Mouse (Mus musculus) MEL (cell line): Measurements from ENCODE around the gene Chrna9. TPM values are rescaled to one million over a fixed set of nuclear protein-coding genes. Genes with fewer than 3 reads are reported as not detected.

Experiments used
- DNase-seq: peaks from one replicate; pipeline ENCODE4 v3.0.0; 2011; ENCODE audit warnings: low read depth, low spot score
- H3K27ac ChIP-seq: 2 replicates; pipeline ENCODE4 v1.5.1; 2012; ENCODE audit warnings: low read depth, mild to moderate bottlenecking, control low read depth, low read length, moderate library complexity; ENCODE audit not compliant: control insufficient read depth
- H3K27me3 ChIP-seq, 2 experiments: fragments of 150-350 bp in 1 of 2; sonication (generic) in 1 of 2; 2 replicates each; pipeline ENCODE4 v1.6.1; 2012; ENCODE audit warnings: low read length in 2 of 2, mild to moderate bottlenecking in 2 of 2, improper control_type of control experiment in 1 of 2, moderate library complexity in 1 of 2; ENCODE audit not compliant: insufficient read depth in 2 of 2, control insufficient read depth in 1 of 2
- H3K36me3 ChIP-seq, 2 experiments: 2 replicates each; pipeline ENCODE4 v1.6.1; 2012 to 2014; ENCODE audit warnings: low read length in 2 of 2, improper control_type of control experiment in 1 of 2, inconsistent platforms in 1 of 2, mild to moderate bottlenecking in 1 of 2; ENCODE audit not compliant: insufficient read depth in 2 of 2, control insufficient read depth in 1 of 2
- H3K4me1 ChIP-seq, 2 experiments: fragments of 150-350 bp in 1 of 2; sonication (generic) in 1 of 2; 2 replicates each; pipeline ENCODE4 v1.6.1; 2012; ENCODE audit warnings: low read length in 2 of 2, improper control_type of control experiment in 1 of 2, mild to moderate bottlenecking in 1 of 2; ENCODE audit not compliant: insufficient read depth in 2 of 2, control insufficient read depth in 1 of 2
- H3K4me3 ChIP-seq, 2 experiments: fragments of 150-350 bp in 1 of 2; sonication (generic) in 1 of 2; 2 replicates each; pipeline ENCODE4 v1.5.1; 2012; ENCODE audit warnings: low read depth in 2 of 2, low read length in 2 of 2, mild to moderate bottlenecking in 2 of 2, moderate library complexity in 2 of 2, control low read depth in 1 of 2, improper control_type of control experiment in 1 of 2; ENCODE audit not compliant: control insufficient read depth in 1 of 2, insufficient read depth in 1 of 2
- H3K79me2 ChIP-seq: 2 replicates; pipeline ENCODE4 v1.6.1; 2012; ENCODE audit warnings: mild to moderate bottlenecking, low read length, moderate library complexity; ENCODE audit not compliant: control insufficient read depth, poor library complexity, insufficient read depth
- H3K9ac ChIP-seq: 2 replicates; pipeline ENCODE4 v1.6.1; 2012; ENCODE audit warnings: low read depth, mild to moderate bottlenecking, control low read depth, low read length, moderate library complexity; ENCODE audit not compliant: control insufficient read depth, poor library complexity, severe bottlenecking
- H3K9me3 ChIP-seq: fragments of 150-350 bp; sonication (generic); replicated peaks from 2 replicates; pipeline ENCODE4 v1.6.1; 2012; ENCODE audit warnings: mild to moderate bottlenecking, low read length, improper control_type of control experiment, moderate library complexity; ENCODE audit not compliant: insufficient read depth
- CTCF ChIP-seq, 3 experiments: IDR thresholded peaks in 2 of 3; conservative IDR thresholded peaks in 1 of 3; 2 replicates each; pipeline ENCODE4 v1.5.1; 2011 to 2012; ENCODE audit warnings: low read length in 3 of 3, low read depth in 2 of 3, mild to moderate bottlenecking in 2 of 3, improper control_type of control experiment in 1 of 3, inconsistent platforms in 1 of 3, mixed read lengths in 1 of 3, moderate library complexity in 1 of 3; ENCODE audit not compliant: control insufficient read depth in 1 of 3, insufficient read depth in 1 of 3, poor library complexity in 1 of 3, severe bottlenecking in 1 of 3
- E2F4 ChIP-seq: IDR thresholded peaks from 2 replicates; pipeline ENCODE4 v1.6.1; 2011; ENCODE audit warnings: low read depth, low read length, improper control_type of control experiment, borderline replicate concordance
- EP300 ChIP-seq, 2 experiments: IDR thresholded peaks; 2 replicates each; pipeline ENCODE4 v1.6.1; 2011; ENCODE audit warnings: improper control_type of control experiment in 2 of 2, low read length in 2 of 2, low read depth in 1 of 2, mild to moderate bottlenecking in 1 of 2
- ETS1 ChIP-seq: IDR thresholded peaks from 2 replicates; pipeline ENCODE4 v1.6.1; 2012; ENCODE audit warnings: low read depth, mild to moderate bottlenecking, inconsistent platforms, low read length, improper control_type of control experiment, moderate library complexity
- GABPA ChIP-seq: IDR thresholded peaks from 2 replicates; pipeline ENCODE4 v1.6.1; 2012; ENCODE audit warnings: low read depth, mild to moderate bottlenecking, inconsistent platforms, low read length, improper control_type of control experiment, moderate library complexity
- HCFC1 ChIP-seq: IDR thresholded peaks from 2 replicates; pipeline ENCODE4 v1.6.1; 2012; ENCODE audit warnings: low read depth, mild to moderate bottlenecking, inconsistent platforms, low read length, improper control_type of control experiment, moderate library complexity
- JUND ChIP-seq: IDR thresholded peaks from 2 replicates; pipeline ENCODE4 v1.6.1; 2011; ENCODE audit warnings: low read depth, mild to moderate bottlenecking, improper control_type of control experiment, low read length
- KAT2A ChIP-seq: conservative IDR thresholded peaks from 2 replicates; pipeline ENCODE4 v1.6.1; 2012; ENCODE audit warnings: low read depth, low read length, improper control_type of control experiment, inconsistent platforms
- MAX ChIP-seq: IDR thresholded peaks from 2 replicates; pipeline ENCODE4 v1.6.1; 2011; ENCODE audit warnings: low read length, improper control_type of control experiment
- MAZ ChIP-seq: IDR thresholded peaks from 2 replicates; pipeline ENCODE4 v1.6.1; 2012; ENCODE audit warnings: low read depth, mild to moderate bottlenecking, inconsistent platforms, low read length, improper control_type of control experiment
- MEF2A ChIP-seq: IDR thresholded peaks from 2 replicates; pipeline ENCODE4 v1.6.1; 2014; ENCODE audit warnings: low read depth, mild to moderate bottlenecking, inconsistent platforms, low read length, improper control_type of control experiment; ENCODE audit not compliant: poor library complexity, insufficient replicate concordance, severe bottlenecking; ENCODE audit errors: extremely low read depth
- MYB ChIP-seq: IDR thresholded peaks from 2 replicates; pipeline ENCODE4 v1.6.1; 2011; ENCODE audit warnings: mild to moderate bottlenecking, low read depth, low read length, improper control_type of control experiment
- MYC ChIP-seq: IDR thresholded peaks from 2 replicates; pipeline ENCODE4 v1.6.1; 2011; ENCODE audit warnings: low read depth, mild to moderate bottlenecking, low read length, improper control_type of control experiment, moderate library complexity
- NRF1 ChIP-seq: IDR thresholded peaks from 2 replicates; pipeline ENCODE4 v1.6.1; 2014; ENCODE audit warnings: low read depth, mild to moderate bottlenecking, inconsistent platforms, low read length, improper control_type of control experiment, moderate library complexity; ENCODE audit not compliant: poor library complexity, insufficient read depth, severe bottlenecking
- POLR2A ChIP-seq, 2 experiments: IDR thresholded peaks; 2 replicates each; pipeline ENCODE4 v1.6.1; 2011 to 2012; ENCODE audit warnings: low read length in 2 of 2, mild to moderate bottlenecking in 2 of 2, control low read depth in 1 of 2, improper control_type of control experiment in 1 of 2, low read depth in 1 of 2, moderate library complexity in 1 of 2; ENCODE audit not compliant: control insufficient read depth in 1 of 2, insufficient read depth in 1 of 2, poor library complexity in 1 of 2
- POLR2AphosphoS5 ChIP-seq: IDR thresholded peaks from 2 replicates; pipeline ENCODE4 v1.6.1; 2012; ENCODE audit warnings: low read depth, borderline replicate concordance, mild to moderate bottlenecking, inconsistent platforms, low read length, moderate library complexity, mixed read lengths
- RAD21 ChIP-seq: IDR thresholded peaks from 2 replicates; pipeline ENCODE4 v1.6.1; 2011; ENCODE audit warnings: mild to moderate bottlenecking, low read depth, low read length, improper control_type of control experiment
- SIN3A ChIP-seq: IDR thresholded peaks from 2 replicates; pipeline ENCODE4 v1.6.1; 2012; ENCODE audit warnings: low read length, improper control_type of control experiment, inconsistent platforms
- SMC3 ChIP-seq: IDR thresholded peaks from 2 replicates; pipeline ENCODE4 v1.6.1; 2011; ENCODE audit warnings: low read depth, low read length, improper control_type of control experiment
- TBP ChIP-seq: IDR thresholded peaks from 2 replicates; pipeline ENCODE4 v1.8.0; 2011; ENCODE audit warnings: low read depth, low read length, improper control_type of control experiment
- TCF12 ChIP-seq: IDR thresholded peaks from 2 replicates; pipeline ENCODE4 v1.6.1; 2014; ENCODE audit warnings: low read depth, mild to moderate bottlenecking, inconsistent platforms, low read length, improper control_type of control experiment, moderate library complexity
- UBTF ChIP-seq: IDR thresholded peaks from 2 replicates; pipeline ENCODE4 v1.6.1; 2012; ENCODE audit warnings: low read depth, mild to moderate bottlenecking, inconsistent platforms, low read length, improper control_type of control experiment, moderate library complexity, borderline replicate concordance; ENCODE audit not compliant: insufficient read depth
- USF1 ChIP-seq: IDR thresholded peaks from 2 replicates; pipeline ENCODE4 v1.6.1; 2014; ENCODE audit warnings: low read depth, mild to moderate bottlenecking, inconsistent platforms, low read length, improper control_type of control experiment, moderate library complexity
- ZC3H11A ChIP-seq: IDR thresholded peaks from 2 replicates; pipeline ENCODE4 v1.6.1; 2012; ENCODE audit warnings: low read depth, mild to moderate bottlenecking, inconsistent platforms, low read length, improper control_type of control experiment
- ZKSCAN1 ChIP-seq: IDR thresholded peaks from 2 replicates; pipeline ENCODE4 v1.6.1; 2012; ENCODE audit warnings: low read depth, mild to moderate bottlenecking, inconsistent platforms, low read length, improper control_type of control experiment, moderate library complexity
- ZMIZ1 ChIP-seq: IDR thresholded peaks from 2 replicates; pipeline ENCODE4 v1.6.1; 2012; ENCODE audit warnings: low read depth, mild to moderate bottlenecking, inconsistent platforms, low read length, improper control_type of control experiment, moderate library complexity
- polyA plus RNA-seq, 2 experiments: library from polyadenylated mRNA; stranded (reverse) in 1 of 2; unstranded in 1 of 2; fragments of >175 nt in 1 of 2; fragments of >200 nt in 1 of 2; gene quantifications; 2 replicates each; pipeline versions ENCODE4 v1.2.1 to v1.2.4; 2012; ENCODE audit warnings: low replicate concordance in 2 of 2, low read depth in 1 of 2; ENCODE audit not compliant: insufficient read length in 2 of 2, insufficient read depth in 1 of 2, missing spikeins in 1 of 2
- total RNA-seq: library from RNA; depleted of rRNA; stranded (reverse); fragments of 300-350 nt; gene quantifications from 2 replicates; pipeline ENCODE4 v1.2.3, GENCODE M21; 2012

Gene Chrna9
- total and polyA plus RNA-seq, 3 experiments: not detected

DNA sequence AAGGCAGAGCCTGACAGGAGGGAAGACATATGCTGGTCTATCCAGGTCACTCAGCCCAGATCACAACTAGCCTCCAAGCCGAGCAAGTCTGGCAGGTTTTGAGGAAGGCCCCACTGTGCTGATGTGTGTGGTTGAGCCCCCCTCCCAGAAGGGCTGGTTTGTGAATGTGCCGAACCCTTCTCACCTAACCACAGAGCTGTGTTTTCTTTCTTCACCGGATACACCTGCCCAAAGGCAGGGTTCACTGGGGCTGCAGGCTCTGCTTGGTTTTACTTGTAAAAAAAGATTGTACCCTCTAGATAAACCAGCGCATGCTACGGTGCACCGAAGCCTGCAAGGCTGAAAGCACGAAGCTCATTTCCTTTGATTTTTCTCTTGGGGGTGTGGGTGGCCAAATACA, 5.6 kb upstream of the Chrna9 start:
- no peaks in the 10 kb centered on the region for H3K9me3 ChIP-seq
- no peaks in the 10 kb centered on the region for H3K79me2 ChIP-seq
- DNase-seq: no peak
- no peaks in the 10 kb centered on the region for H3K27me3 ChIP-seq
- H3K36me3 ChIP-seq: no peaks in the 10 kb centered on the region
- H3K27ac ChIP-seq: no peak overlapping the region
- no peak overlapping the region for H3K9ac ChIP-seq
- TF ChIP-seq HCFC1 (no peak), CTCF (IDR thresholded peaks at IDR 0.05 in 2 of 3, conservative IDR thresholded peaks at IDR 0.05 in 1 of 3; ENCODE audit: control insufficient read depth in 1 of 3, insufficient read depth in 1 of 3, low read depth in 2 of 3, low read length in 3 of 3, poor library complexity in 1 of 3, severe bottlenecking in 1 of 3) (no peak), E2F4 (no peak), POLR2A (IDR thresholded peaks at IDR 0.05; ENCODE audit: control insufficient read depth in 1 of 2, insufficient read depth in 1 of 2, low read depth in 1 of 2, low read length in 2 of 2, poor library complexity in 1 of 2) (no peak), UBTF (no peak), MAX (no peak), KAT2A (no peak), EP300 (IDR thresholded peaks at IDR 0.05; ENCODE audit: low read depth in 1 of 2, low read length in 2 of 2) (no peak), RAD21 (no peak), ETS1 (no peak), TCF12 (no peak), ZMIZ1 (no peak), GABPA (no peak), MYC (no peak), MYB (no peak), ZC3H11A (no peak), SMC3 (no peak), TBP (no peak)
- no peak overlapping the region for H3K4me3 ChIP-seq
- no peaks in the 10 kb centered on the region; a peak in 1 of 4 replicates for H3K4me1 ChIP-seq

DNA sequence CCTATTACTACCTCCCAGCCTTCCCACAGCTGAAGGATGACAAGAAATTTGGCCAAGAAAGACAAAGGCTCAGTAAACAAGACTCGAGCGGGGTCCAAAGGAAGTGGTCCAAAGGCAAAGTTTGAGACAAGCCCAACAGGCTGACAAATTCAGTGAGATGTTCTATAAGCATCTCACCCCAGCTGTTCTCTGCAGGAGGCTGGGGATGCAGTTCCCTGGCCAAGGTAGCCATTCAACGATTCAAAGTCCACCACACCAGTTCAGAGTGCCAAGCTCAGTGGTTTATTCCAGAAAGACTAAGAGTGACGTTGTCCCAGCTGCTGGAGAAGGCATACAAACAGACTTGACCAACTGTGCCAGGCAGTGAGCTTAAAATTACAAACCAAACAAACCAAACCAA, 4.5 kb upstream of the Chrna9 start:
- no peaks in the 10 kb centered on the region for H3K4me1 ChIP-seq
- no peak overlapping the region for H3K27ac ChIP-seq
- TF ChIP-seq NRF1 (no peak), E2F4 (no peak), EP300 (IDR thresholded peaks at IDR 0.05; ENCODE audit: low read depth in 1 of 2, low read length in 2 of 2) (no peak), KAT2A (no peak), GABPA (no peak), JUND (no peak), SIN3A (no peak), USF1 (no peak), POLR2AphosphoS5 (no peak), ETS1 (no peak), UBTF (no peak), MEF2A (no peak), MAZ (no peak), POLR2A (IDR thresholded peaks at IDR 0.05; ENCODE audit: control insufficient read depth in 1 of 2, insufficient read depth in 1 of 2, low read depth in 1 of 2, low read length in 2 of 2, poor library complexity in 1 of 2) (no peak), ZKSCAN1 (no peak), MYB (no peak), HCFC1 (no peak), CTCF (IDR thresholded peaks at IDR 0.05 in 2 of 3, conservative IDR thresholded peaks at IDR 0.05 in 1 of 3; ENCODE audit: control insufficient read depth in 1 of 3, insufficient read depth in 1 of 3, low read depth in 2 of 3, low read length in 3 of 3, poor library complexity in 1 of 3, severe bottlenecking in 1 of 3) (no peak), ZMIZ1 (no peak)

More for the DNA sequence above, 4.5 kb upstream of the Chrna9 start:
- no peak overlapping the region for H3K4me3 ChIP-seq
- no peak overlapping the region for H3K9ac ChIP-seq
- H3K27me3 ChIP-seq: no peaks in the 10 kb centered on the region
- no peaks in the 10 kb centered on the region for H3K36me3 ChIP-seq
- H3K9me3 ChIP-seq: no peaks in the 10 kb centered on the region
- DNase-seq: no peak
- H3K79me2 ChIP-seq: no peaks in the 10 kb centered on the region
